Mouse (Mus musculus) adrenal gland (tissue): ENCODE results near the gene Zfp365.

Experiments
- intact Hi-C: fragments of 180-260 bp; cut with DNase I; formaldehyde crosslinking; loops from one replicate; pipeline ENCODE4 v1.15.1; 2025

Zfp365 gene

DNA sequence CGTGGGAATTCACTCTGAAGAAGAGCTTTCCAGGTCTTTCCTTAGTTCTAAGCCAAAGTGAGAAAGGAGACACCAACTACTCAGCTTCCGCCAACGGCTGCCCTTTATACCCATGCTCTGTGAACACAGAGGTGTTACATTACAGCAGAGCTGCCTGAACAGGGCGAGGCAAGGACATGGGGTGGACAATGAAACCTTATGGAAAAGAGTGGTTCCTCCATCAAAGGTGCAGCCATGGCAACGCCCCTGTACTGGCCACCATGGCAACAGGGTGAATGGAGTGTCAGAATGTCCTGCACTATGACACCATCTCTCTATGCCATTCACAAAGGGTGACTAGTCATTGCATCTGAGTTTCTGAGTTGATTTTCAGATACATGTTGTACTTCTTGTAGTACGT, 61.4 kb downstream of the Zfp365 start:
- intact Hi-C loops: no loop called here

DNA sequence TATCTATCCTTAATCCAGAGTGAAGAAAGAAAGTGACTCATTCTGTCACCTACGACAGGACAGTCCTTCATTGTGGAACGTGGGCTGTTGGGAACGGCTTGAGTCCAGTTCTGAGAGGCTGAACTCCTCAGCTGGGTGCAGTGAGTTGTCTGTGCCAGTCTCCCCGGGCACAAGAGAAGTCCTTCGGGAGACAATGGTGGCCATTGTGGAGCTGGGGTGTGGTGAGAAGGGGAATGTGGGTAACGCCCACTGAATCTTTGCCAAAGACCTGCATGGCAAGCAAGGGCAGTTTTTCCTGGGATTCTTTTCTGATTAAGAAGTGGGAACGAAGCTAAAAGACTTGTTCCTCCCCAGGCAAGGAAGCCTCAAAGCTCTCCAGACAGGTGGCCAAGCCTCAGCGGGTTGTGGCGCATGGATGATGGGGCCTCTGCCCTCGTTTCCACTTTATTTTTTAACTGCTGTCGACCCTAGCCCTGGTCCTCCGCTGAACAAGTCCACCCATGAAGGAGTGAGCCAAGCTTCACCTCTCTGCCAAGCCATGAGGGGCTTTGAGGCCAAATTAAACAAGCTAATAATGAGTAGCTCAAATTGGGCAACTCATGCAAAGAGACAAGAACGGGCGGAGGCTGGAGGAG, 66.3 kb downstream of the Zfp365 start:
- intact Hi-C loops: no loop called here

DNA sequence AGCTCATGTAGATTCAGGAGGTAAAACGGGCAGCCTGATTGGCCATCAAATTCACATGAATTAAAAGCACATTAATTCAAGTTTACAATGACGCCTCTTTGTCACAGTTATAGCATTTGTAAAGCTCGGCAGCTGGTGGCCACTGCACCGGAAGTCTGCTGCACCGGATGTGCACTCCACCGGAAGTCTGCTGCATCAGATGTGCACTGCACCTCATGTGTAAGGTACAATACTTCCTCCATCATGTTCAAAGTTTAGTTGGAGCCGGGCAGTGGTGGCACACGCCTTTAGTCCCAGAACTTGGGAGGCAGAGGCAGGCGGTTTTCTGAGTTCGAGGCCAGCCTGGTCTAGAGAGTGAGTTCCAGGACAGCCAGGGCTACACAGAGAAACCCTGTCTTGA, 70.9 kb downstream of the Zfp365 start:
- intact Hi-C loops: no loop called here

DNA sequence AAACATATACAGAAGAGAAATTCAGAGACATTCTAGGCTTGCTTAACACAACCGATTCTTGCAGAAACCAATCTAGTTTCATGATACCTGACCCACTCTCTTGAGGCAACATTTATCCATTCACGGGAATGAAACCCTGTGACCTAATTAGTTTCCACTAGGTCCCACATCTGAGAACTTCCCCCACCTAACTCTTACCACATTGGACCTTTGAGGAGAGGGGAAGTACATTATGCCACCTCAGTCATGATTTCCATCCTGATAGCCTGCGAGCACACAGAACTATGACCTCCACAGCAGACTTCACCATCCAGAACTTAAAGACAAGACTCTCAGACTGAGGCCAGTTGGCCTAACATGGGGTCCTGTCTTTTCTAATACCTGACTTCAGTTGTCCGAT, 71.7 kb downstream of the Zfp365 start:
- intact Hi-C loops: no loop called here

DNA sequence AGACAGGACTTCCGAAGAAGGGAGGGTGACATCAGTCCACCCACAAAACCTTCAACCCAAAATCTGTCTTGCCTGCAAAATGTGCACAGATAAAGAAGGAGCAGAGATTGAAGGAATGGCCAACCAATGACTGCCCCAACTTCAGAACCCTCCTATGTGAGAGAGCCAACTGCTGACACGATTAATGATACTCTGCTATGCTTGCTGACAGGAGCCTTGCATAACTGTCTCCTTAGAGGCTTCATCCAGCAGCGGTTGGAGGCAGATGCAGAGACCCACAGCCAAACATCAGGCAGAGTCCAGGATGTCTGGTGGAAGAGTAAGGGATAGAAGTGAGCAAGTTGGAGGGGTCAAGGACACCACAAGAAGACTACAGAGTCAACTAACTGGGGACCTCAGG, 73.3 kb downstream of the Zfp365 start:
- intact Hi-C loops: no loop called here

DNA sequence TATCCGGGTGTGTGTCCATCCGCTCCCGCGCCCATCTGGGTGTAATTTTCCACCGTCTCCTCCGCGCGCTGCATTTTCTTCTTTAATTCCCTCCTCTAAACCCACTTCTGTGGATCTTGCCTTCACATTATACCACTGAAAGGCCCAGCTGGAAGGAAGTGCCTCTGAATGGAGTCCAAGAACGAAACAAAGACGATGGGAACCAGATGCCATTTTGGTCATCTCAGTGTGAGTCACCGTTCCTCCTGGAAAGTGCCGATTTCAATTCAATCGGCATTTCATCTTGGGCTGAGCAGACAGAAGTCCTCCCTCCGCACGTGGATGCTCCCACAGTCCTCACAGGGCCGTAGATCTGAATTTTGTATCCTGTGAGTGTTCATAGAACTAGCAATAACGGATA, 76.0 kb downstream of the Zfp365 start:
- intact Hi-C loops: no loop called here
